Mouse (Mus musculus): ENCODE data around the gene Tjp2.

DNA sequence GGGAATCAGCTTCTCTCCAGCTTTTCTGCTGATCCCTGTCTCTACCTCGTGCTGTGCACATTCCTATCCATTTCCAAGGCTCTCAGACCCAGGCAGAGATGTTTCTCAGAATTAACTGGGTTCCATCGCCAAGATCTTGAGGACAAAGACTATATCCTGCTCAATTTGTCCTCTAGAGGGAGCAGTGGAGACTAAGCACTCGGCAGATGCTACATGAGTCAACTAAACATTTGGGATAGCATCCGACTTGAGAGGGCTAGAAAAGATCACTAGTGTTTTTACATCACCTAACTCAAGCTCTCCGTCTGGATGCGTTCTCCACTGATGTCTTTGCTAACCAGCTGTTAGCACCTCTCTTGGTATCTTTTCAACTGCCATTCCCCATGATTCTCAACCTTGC is 123.6 kb downstream of the Tjp2 start:
- TF ChIP-seq CTCF (IDR thresholded peaks at IDR 0.05; ENCODE audit: control insufficient read depth, insufficient read depth, insufficient replicate concordance, low read depth, low read length) (no peak), POLR2A (IDR thresholded peaks at IDR 0.05; ENCODE audit: control insufficient read depth, low read depth, low read length) (no peak)

All from testis, adult 2 months (tissue).